Comparison of ENCODE assay signal across 9 mouse cellular contexts in the genomic region with DNA sequence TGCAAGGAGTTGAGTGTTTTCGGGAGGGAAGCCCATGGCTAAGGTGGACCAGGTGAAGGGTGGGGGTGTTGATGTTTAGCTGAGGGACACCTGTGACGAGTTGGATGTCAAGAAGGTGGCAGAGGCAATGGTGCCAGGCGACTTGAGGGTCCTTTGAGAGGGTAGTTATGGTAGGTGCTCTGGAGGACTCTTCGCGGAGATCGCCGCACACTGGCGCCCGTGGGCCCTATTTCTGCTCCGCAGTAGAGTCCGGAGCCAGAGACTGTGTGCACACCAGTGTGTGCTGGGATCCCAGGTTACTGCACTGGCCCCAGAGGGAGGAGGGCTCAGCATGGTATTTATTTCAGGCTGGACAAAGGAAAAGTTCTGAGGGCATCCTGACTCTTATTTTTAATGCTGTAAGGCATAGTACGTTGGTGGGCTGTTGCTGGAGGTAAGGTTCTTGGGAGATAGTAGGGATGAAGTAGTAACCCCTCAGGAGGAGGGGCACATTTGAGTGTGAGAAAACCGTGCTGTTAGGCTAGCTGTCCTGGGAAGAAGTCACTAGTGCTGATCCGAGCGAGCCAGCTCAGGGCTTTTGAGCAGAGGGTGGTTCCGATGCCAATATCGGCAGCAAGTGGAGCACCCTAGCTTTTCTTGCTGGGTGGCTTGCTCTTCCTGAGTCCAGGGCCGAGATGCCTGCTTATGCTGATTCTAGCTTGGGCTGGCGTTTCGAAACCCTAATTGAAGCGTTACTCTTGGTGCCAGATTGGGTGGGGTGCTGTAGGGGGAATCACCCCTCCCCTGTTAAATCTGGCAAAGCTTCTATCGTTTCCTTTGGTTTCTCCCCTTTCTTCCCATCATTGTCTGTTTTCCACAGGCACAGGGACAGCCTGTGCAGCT. TPM values are rescaled to one million over a fixed set of nuclear protein-coding genes. Genes with fewer than 3 reads are reported as not detected.
DNase-seq lines count a peak whose midpoint lies in the region; ATAC-seq and TF ChIP-seq lines count a peak whose summit lies in the region.
"Had no signal": no experiment of that assay in that cellular context is flagged by ENCODE, and none has a peak within 500 bp of the region (broad histone marks: within the 10 kb centered on the region; RNA-seq: fewer than 3 reads in every experiment).

No protein-coding gene starts in this region.

- no peak for TF ChIP-seq CTCF in cerebellum, adult 2 months (IDR thresholded peaks at IDR 0.05; ENCODE audit: borderline replicate concordance, insufficient read depth, low read depth, low read length)
- no peak for TF ChIP-seq CTCF in CH12.LX (conservative IDR thresholded peaks at IDR 0.05 in 1 of 2, IDR thresholded peaks at IDR 0.05 in 1 of 2; ENCODE audit: low read depth in 2 of 2, low read length in 2 of 2)

- H3K4me1 ChIP-seq in cerebellum, adult 2 months (ENCODE audit: control insufficient read depth, insufficient read depth, low read length): 0 out of 2 replicates have a peak, but pooled peaks cover 3% of the 10 kb centered on the region
- peaks cover 9 to 34% of the 10 kb centered on the region in 2 experiments; a peak in 3 of 4 replicates for H3K4me1 ChIP-seq in CH12.LX (ENCODE audit: control insufficient read depth in 1 of 2, insufficient read depth in 2 of 2)
- H3K4me1 ChIP-seq in erythroblast, embryonic 14.5 days (ENCODE audit: control insufficient read depth): peaks cover 40% of the 10 kb centered on the region
- peaks cover 30% of the 10 kb centered on the region for H3K4me1 ChIP-seq in liver, embryonic 16.5 days (ENCODE audit: control insufficient read depth, low read depth, low read length)
- H3K4me1 ChIP-seq in neural tube, embryonic 15.5 days: peaks cover 31% of the 10 kb centered on the region

- no peak for TF ChIP-seq EP300 in CH12.LX (IDR thresholded peaks at IDR 0.05; ENCODE audit: low read length)

- no peaks in the 10 kb centered on the region for H3K9me3 ChIP-seq in CH12.LX (replicated peaks; ENCODE audit: low read length)
- H3K9me3 ChIP-seq in erythroblast, embryonic 14.5 days (ENCODE audit: control insufficient read depth, low read length): no peaks in the 10 kb centered on the region
- H3K9me3 ChIP-seq in liver, embryonic 16.5 days (replicated peaks; ENCODE audit: control insufficient read depth, low read length): no peaks in the 10 kb centered on the region
- H3K9me3 ChIP-seq in neural tube, embryonic 15.5 days (replicated peaks): no peaks in the 10 kb centered on the region

- H3K4me3 ChIP-seq in cerebellum, adult 2 months (replicated peaks; ENCODE audit: insufficient read depth, low read depth, low read length): peak overlapping the region; percentile 79
- peak overlapping the region; percentile 90 to 96 (median 93) for H3K4me3 ChIP-seq in CH12.LX (replicated peaks in 1 of 3; ENCODE audit: low read depth in 2 of 3, low read length in 2 of 3, poor library complexity in 1 of 3)
- H3K4me3 ChIP-seq in erythroblast, embryonic 14.5 days (replicated peaks): peak overlapping the region; percentile 95
- H3K4me3 ChIP-seq in liver, embryonic 16.5 days (ENCODE audit: low read depth, low read length): peak overlapping the region; percentile 83
- peak overlapping the region; percentile 97 for H3K4me3 ChIP-seq in neural tube, embryonic 15.5 days (replicated peaks)

- peak in 1 of 2 experiments; percentile 26 for DNase-seq in cerebellum, adult 2 months
- no peak for DNase-seq in cerebellum, adult 9-10 months
- no peak for DNase-seq in CH12.LX (ENCODE audit: extremely low read depth)
- DNase-seq in induced T-regulatory cell, adult 2 months (ENCODE audit: low read depth): peak; percentile 43
- DNase-seq in retina, embryonic 14.5 days (ENCODE audit: low spot score): no peak

- 4% methylated on average over 22 of the region's 22 CpGs for WGBS in cerebellum, adult 2 months
- WGBS in liver, embryonic 16.5 days (ENCODE audit: insufficient replicate concordance): 6% methylated on average over 22 of the region's 22 CpGs
- WGBS in neural tube, embryonic 15.5 days: 18% methylated on average over 22 of the region's 22 CpGs

- TF ChIP-seq RAD21 in CH12.LX (IDR thresholded peaks at IDR 0.05; ENCODE audit: low read depth, low read length): no peak

- H3K27ac ChIP-seq in cerebellum, adult 2 months (ENCODE audit: insufficient read depth, low read length): peak overlapping the region; percentile 44; the same call in 1 of the 2 replicates
- H3K27ac ChIP-seq in CH12.LX (ENCODE audit: insufficient read depth, low read depth): no peak overlapping the region
- H3K27ac ChIP-seq in liver, embryonic 16.5 days (ENCODE audit: low read length): peak overlapping the region; percentile 70
- peak overlapping the region; percentile 79 for H3K27ac ChIP-seq in neural tube, embryonic 15.5 days (replicated peaks)

- peaks cover 50% of the 10 kb centered on the region for H3K79me2 ChIP-seq in CH12.LX (replicated peaks; ENCODE audit: control insufficient read depth, extremely low read depth, insufficient read depth, poor library complexity, severe bottlenecking)

- H3K4me2 ChIP-seq in CH12.LX (ENCODE audit: insufficient read depth, low read depth, poor library complexity, severe bottlenecking): peak overlapping the region; percentile 65
- H3K4me2 ChIP-seq in liver, embryonic 16.5 days (ENCODE audit: low read depth, low read length): peak overlapping the region; percentile 65
- peak overlapping the region; percentile 95 for H3K4me2 ChIP-seq in neural tube, embryonic 15.5 days

- H3K27me3 ChIP-seq in cerebellum, adult 2 months (ENCODE audit: control insufficient read depth, insufficient read depth, low read length): no peaks in the 10 kb centered on the region
- no peaks in the 10 kb centered on the region for H3K27me3 ChIP-seq in CH12.LX (replicated peaks)
- H3K27me3 ChIP-seq in erythroblast, embryonic 14.5 days (ENCODE audit: control insufficient read depth): no peaks in the 10 kb centered on the region
- no peaks in the 10 kb centered on the region for H3K27me3 ChIP-seq in liver, embryonic 16.5 days (ENCODE audit: control insufficient read depth, insufficient read depth, low read depth, low read length)
- H3K27me3 ChIP-seq in neural tube, embryonic 15.5 days (replicated peaks): no peaks in the 10 kb centered on the region
- H3K27me3 ChIP-seq: Patski had no signal

- TF ChIP-seq POLR2A in cerebellum, adult 2 months (IDR thresholded peaks at IDR 0.05; ENCODE audit: borderline replicate concordance, insufficient read depth, low read length): no peak
- TF ChIP-seq POLR2A in CH12.LX (IDR thresholded peaks at IDR 0.05; ENCODE audit: low read depth, low read length): no peak

- in situ Hi-C loops in CH12.LX (cut with MboI; ENCODE audit: low pct_ligation_motif_present, low pct_unique_long_range_greater_than_20kb, low sequenced_read_pairs): no loop called here

- dilution Hi-C loops in CH12.LX (cut with MboI; ENCODE audit: extremely low pct_ligation_motif_present, extremely low pct_unique_long_range_greater_than_20kb, low sequenced_read_pairs): no loop called here

- no peak for ATAC-seq in liver, embryonic 16.5 days (ENCODE audit: low read depth)
- ATAC-seq in neural tube, embryonic 15.5 days (ENCODE audit: low FRiP score): peak; percentile 37

- H3K36me3 ChIP-seq in CH12.LX (replicated peaks in 1 of 2; ENCODE audit: control insufficient read depth in 1 of 2, insufficient read depth in 1 of 2, low read length in 1 of 2): peaks cover 3 to 52% of the 10 kb centered on the region in 2 experiments
- peaks cover 9% of the 10 kb centered on the region for H3K36me3 ChIP-seq in erythroblast, embryonic 14.5 days (ENCODE audit: control insufficient read depth)
- no peaks in the 10 kb centered on the region for H3K36me3 ChIP-seq in liver, embryonic 16.5 days (ENCODE audit: control insufficient read depth, insufficient read depth)
- H3K36me3 ChIP-seq in neural tube, embryonic 15.5 days: peaks cover 8% of the 10 kb centered on the region

- peak overlapping the region; percentile 64 for H3K9ac ChIP-seq in CH12.LX (ENCODE audit: insufficient read depth, low read depth)
- peak overlapping the region; percentile 80 for H3K9ac ChIP-seq in liver, embryonic 16.5 days (ENCODE audit: low read depth, low read length)
- peak overlapping the region; percentile 78 for H3K9ac ChIP-seq in neural tube, embryonic 15.5 days (replicated peaks)

TF ChIP-seq in CH12.LX, 34 proteins besides CTCF, POLR2A, EP300 and RAD21:
- TF ChIP-seq RCOR1 (conservative IDR thresholded peaks at IDR 0.05; ENCODE audit: low read depth, low read length): no peak
- TF ChIP-seq USF1 (IDR thresholded peaks at IDR 0.05; ENCODE audit: low read depth, low read length): no peak

RNA-seq across cellular contexts. Expression of a gene that starts 0.7 kb away (rescaled TPM):
- polyA plus RNA-seq in cerebellum, adult 2 months (2012; rRNA removed): 24.9 and 28.3 TPM in 2 replicates
- total RNA-seq in CH12.LX (2012; rRNA removed) (17.4 and 20.2 TPM in 2 replicates), CH12.LX (2014; rRNA removed) (10.6 and 11.6 TPM in 2 replicates)
- 22.3 and 23.5 TPM in 2 replicates for polyA plus RNA-seq in CH12.LX (2012; ENCODE audit: insufficient read length, low read depth)
- polyA plus RNA-seq in erythroblast, embryonic 14.5 days (2012): 1.4 and 1.9 TPM in 2 replicates
- polyA plus RNA-seq in liver, embryonic 16.5 days (2015; fragmentation: Nextera tagmentation; extraction: Ambion mirVana): 24.8 and 31.5 TPM in 2 replicates
- polyA plus RNA-seq in neural tube, embryonic 15.5 days (2015; fragmentation: Nextera tagmentation; extraction: Ambion mirVana): 34.1 and 34.5 TPM in 2 replicates

RNA-seq across cellular contexts. Expression of a gene that starts 26.5 kb away (rescaled TPM):
- 7.0 and 7.7 TPM in 2 replicates for polyA plus RNA-seq in cerebellum, adult 2 months (2012; rRNA removed)
- 8.5 and 9.4 TPM in 2 replicates for total RNA-seq in CH12.LX (2012; rRNA removed)
- total RNA-seq in CH12.LX (2014; rRNA removed): 5.9 and 6.8 TPM in 2 replicates
- polyA plus RNA-seq in CH12.LX (2012; ENCODE audit: insufficient read length, low read depth): 11.1 and 11.8 TPM in 2 replicates
- 0.02 and 0.06 TPM in 2 replicates for polyA plus RNA-seq in erythroblast, embryonic 14.5 days (2012)
- 33.4 and 37.6 TPM in 2 replicates for polyA plus RNA-seq in liver, embryonic 16.5 days (2015; fragmentation: Nextera tagmentation; extraction: Ambion mirVana)
- 11.0 and 11.7 TPM in 2 replicates for polyA plus RNA-seq in neural tube, embryonic 15.5 days (2015; fragmentation: Nextera tagmentation; extraction: Ambion mirVana)

RNA-seq across cellular contexts. Expression of a gene that starts 26.6 kb away (rescaled TPM):
- polyA plus RNA-seq in cerebellum, adult 2 months (2012; rRNA removed): 205 and 227 TPM in 2 replicates
- total RNA-seq in CH12.LX (2012; rRNA removed): 38.4 and 46.5 TPM in 2 replicates
- total RNA-seq in CH12.LX (2014; rRNA removed): 23.7 and 24.1 TPM in 2 replicates
- 40.4 and 45.3 TPM in 2 replicates for polyA plus RNA-seq in CH12.LX (2012; ENCODE audit: insufficient read length, low read depth)
- 1.5 and 3.1 TPM in 2 replicates for polyA plus RNA-seq in erythroblast, embryonic 14.5 days (2012)
- polyA plus RNA-seq in liver, embryonic 16.5 days (2015; fragmentation: Nextera tagmentation; extraction: Ambion mirVana): 23.6 and 27.1 TPM in 2 replicates
- polyA plus RNA-seq in neural tube, embryonic 15.5 days (2015; fragmentation: Nextera tagmentation; extraction: Ambion mirVana): 190 and 208 TPM in 2 replicates
